Mouse (Mus musculus) liver, embryonic 14.5 days (tissue): ENCODE measurements around the gene Nynrin.

Source experiments
- CTCF ChIP-seq: IDR thresholded peaks from 2 replicates; pipeline ENCODE4 v1.5.1; 2016; ENCODE audit warnings: antibody characterized with exemption, low read depth, control low read depth
- EP300 ChIP-seq: IDR thresholded peaks from 2 replicates; pipeline ENCODE4 v1.6.1; 2016; ENCODE audit warnings: antibody characterized with exemption, low read depth

DNA sequence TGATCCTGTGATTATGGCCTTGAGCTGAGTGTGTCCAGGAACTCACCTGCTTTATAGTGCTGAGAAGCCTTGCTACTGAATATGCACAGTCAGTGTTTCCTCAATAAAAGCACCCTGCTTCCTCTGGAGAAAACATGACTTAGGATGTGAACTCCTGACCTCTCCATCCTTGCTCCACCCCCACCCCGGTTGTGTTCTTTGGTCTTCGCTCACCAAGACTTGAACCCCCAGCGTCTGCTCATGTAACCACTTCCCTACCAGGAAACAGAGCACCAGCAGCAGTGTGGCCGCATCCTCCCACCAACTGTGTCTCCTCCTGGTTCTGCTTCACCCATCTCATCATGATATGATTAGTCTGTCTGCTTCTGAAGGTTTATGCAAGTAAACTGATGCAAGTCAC, 59.6 kb downstream of the Nynrin start:
- TF ChIP-seq EP300: no peak
- TF ChIP-seq CTCF: no peak
